Mouse (Mus musculus) C2C12 (cell line): ENCODE results near the gene Slamf1. TPM values are rescaled to one million over a fixed set of nuclear protein-coding genes. Genes with fewer than 3 reads are reported as not detected.

ENCODE experiments used
- H3K27me3 ChIP-seq: one replicate; pipeline ENCODE4 v1.6.1; 2011; ENCODE audit not compliant: control insufficient read depth, insufficient read depth, insufficient read length
- H3K36me3 ChIP-seq: one replicate; pipeline ENCODE4 v1.6.1; 2011; ENCODE audit not compliant: control insufficient read depth, insufficient read depth
- H3K4me3 ChIP-seq: one replicate; pipeline ENCODE4 v1.5.1; 2011; ENCODE audit warnings: mild to moderate bottlenecking, control low read depth; ENCODE audit not compliant: poor library complexity, insufficient read depth, severe bottlenecking
- H3K79me2 ChIP-seq: one replicate; pipeline ENCODE4 v1.6.1; 2011; ENCODE audit not compliant: control insufficient read depth, insufficient read depth
- H3K79me3 ChIP-seq: one replicate; pipeline ENCODE4 v1.6.1; 2011; ENCODE audit warnings: low read depth, control low read depth
- H3ac ChIP-seq: one replicate; pipeline ENCODE3; 2011; ENCODE audit warnings: low read depth; ENCODE audit not compliant: control insufficient read depth, insufficient read length
- CEBPB ChIP-seq: IDR thresholded peaks from one replicate; pipeline ENCODE4 v1.6.1; 2011; ENCODE audit warnings: low read depth, mild to moderate bottlenecking, control low read depth, moderate library complexity
- CTCF ChIP-seq: IDR thresholded peaks from one replicate; pipeline ENCODE4 v1.5.1; 2011; ENCODE audit not compliant: control insufficient read depth, insufficient read depth, insufficient read length
- FOSL1 ChIP-seq: IDR thresholded peaks from one replicate; pipeline ENCODE4 v1.8.0; 2011; ENCODE audit warnings: mild to moderate bottlenecking, low read length; ENCODE audit not compliant: poor library complexity, insufficient read depth, severe bottlenecking
- MAX ChIP-seq: IDR thresholded peaks from one replicate; pipeline ENCODE4 v1.6.1; 2011; ENCODE audit warnings: mild to moderate bottlenecking, control low read depth
- MYOD1 ChIP-seq: IDR thresholded peaks from one replicate; pipeline ENCODE4 v1.6.1; 2011; ENCODE audit warnings: low read depth; ENCODE audit not compliant: control insufficient read depth, insufficient read length
- MYOG ChIP-seq: IDR thresholded peaks from one replicate; pipeline ENCODE4 v1.6.1; 2011; ENCODE audit not compliant: control insufficient read depth, insufficient read length; ENCODE audit errors: extremely low read depth
- USF1 ChIP-seq: IDR thresholded peaks from one replicate; pipeline ENCODE4 v1.6.1; 2011; ENCODE audit warnings: low read depth, mild to moderate bottlenecking, control low read depth, moderate library complexity
- polyA plus RNA-seq: library from polyadenylated mRNA; unstranded; fragments of >200 nt; fragmentation: generic; extraction: Trizol; gene quantifications from one replicate; pipeline ENCODE4 v1.2.1, GENCODE M21; 2012; ENCODE audit warnings: missing spikeins

The Slamf1 gene
- polyA plus RNA-seq, 1 experiment: not detected

DNA sequence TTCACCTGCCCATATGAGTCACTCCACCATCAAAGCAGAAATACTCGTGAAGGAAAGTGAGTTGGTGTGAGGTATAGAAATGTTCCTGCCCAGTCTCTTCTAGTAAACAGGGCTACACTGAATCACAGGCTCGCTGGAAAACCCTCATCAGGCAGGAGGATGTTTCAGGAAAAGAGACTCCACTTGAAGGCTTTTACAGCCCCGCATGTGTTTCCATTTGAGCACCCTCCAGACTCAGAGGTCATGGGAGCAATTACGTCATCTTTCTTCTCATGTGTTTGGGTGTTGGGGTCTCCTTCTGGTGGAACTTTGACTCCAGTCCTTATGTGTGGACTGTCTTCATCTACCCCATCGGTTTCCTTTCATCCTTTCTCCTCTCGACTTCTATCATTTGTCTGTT, 4.1 kb downstream of the Slamf1 start:
- Histone ChIP-seq H3K4me3 (no peak overlapping the region), H3K79me3 (no peaks in the 10 kb centered on the region), H3K79me2 (no peaks in the 10 kb centered on the region), H3ac (no peak overlapping the region), H3K27me3 (no peaks in the 10 kb centered on the region), H3K36me3 (no peaks in the 10 kb centered on the region)
- no peak for TF ChIP-seq CEBPB
- no peak for TF ChIP-seq FOSL1
- TF ChIP-seq MYOD1: no peak
- no peak for TF ChIP-seq MAX
- TF ChIP-seq MYOG: no peak
- no peak for TF ChIP-seq USF1
- TF ChIP-seq CTCF: no peak

DNA sequence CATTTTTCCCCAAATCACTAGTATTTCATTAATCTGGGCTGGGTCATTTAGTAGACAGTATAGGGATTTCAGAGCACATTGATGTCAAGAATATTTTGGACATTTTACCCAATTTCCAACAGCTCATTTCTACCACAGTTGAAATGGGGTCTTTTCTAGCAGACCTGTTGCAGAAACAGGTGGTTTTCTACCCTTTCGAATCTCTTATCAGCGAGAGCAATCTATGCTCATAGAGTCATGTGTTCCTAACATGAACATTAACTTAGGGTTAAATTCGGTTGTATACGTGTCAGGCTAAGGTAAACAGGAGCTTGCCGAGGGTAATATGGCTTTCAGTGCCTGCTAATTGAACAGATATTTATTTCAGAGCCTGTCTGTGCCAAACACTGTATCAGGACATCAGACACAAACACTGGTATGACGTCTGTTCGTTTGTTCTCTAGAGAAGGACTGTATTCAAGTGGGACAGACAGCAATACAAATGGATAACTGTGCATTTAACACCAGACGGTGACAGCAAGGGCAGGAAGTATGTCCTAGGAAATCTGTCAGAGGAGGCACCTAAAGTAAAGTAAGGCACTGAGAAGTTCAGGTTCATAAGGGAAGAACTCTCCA, 5.3 kb downstream of the Slamf1 start:
- no peaks in the 10 kb centered on the region for H3K27me3 ChIP-seq
- TF ChIP-seq MAX (no peak), USF1 (no peak), MYOD1 (no peak), MYOG (no peak), CTCF (no peak), FOSL1 (no peak), CEBPB (no peak)
- no peak overlapping the region for H3ac ChIP-seq
- no peak overlapping the region for H3K4me3 ChIP-seq
- no peaks in the 10 kb centered on the region for H3K79me2 ChIP-seq
- H3K79me3 ChIP-seq: no peaks in the 10 kb centered on the region
- no peaks in the 10 kb centered on the region for H3K36me3 ChIP-seq

DNA sequence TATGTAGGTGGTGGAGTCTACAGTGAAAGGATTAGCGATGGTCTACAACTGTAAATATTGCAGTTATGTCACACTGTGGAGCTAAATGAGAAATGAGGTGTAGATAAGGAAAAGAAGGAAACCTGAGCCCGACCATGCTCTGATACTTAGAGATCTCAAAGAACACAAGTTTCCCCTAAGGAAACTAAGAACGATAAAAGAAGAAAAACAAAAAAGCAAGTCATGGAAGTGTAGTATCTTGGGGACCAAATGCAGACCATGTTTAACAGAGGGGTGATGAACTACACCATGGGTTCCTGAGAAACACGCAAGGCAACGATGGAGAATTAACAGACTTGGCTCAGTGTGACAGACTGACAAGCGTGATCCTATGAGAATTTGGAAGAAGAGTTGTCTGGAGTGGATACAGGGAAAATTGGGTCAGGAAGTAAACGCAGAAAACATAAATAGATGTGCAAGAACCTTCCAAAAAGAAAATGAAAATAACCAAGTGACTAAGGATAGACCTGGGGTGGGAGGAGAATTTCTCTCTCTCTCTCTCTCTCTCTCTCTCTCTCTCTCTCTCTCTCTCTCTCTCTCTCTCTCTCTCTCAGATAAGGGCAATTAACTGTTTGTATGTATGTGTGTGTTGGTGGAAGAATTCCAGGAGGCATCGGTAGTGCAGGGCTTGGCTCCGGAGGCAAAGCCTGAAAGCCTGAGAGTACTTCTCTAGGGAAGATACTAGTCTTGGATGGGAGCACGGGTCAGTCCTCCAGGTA, 6.5 kb downstream of the Slamf1 start:
- Histone ChIP-seq H3K4me3 (no peak overlapping the region), H3K79me2 (no peaks in the 10 kb centered on the region), H3K36me3 (no peaks in the 10 kb centered on the region), H3K79me3 (no peaks in the 10 kb centered on the region), H3K27me3 (no peaks in the 10 kb centered on the region), H3ac (no peak overlapping the region)
- TF ChIP-seq USF1 (no peak), FOSL1 (no peak), MYOG (no peak), CTCF (no peak), MAX (no peak), CEBPB (no peak), MYOD1 (no peak)

DNA sequence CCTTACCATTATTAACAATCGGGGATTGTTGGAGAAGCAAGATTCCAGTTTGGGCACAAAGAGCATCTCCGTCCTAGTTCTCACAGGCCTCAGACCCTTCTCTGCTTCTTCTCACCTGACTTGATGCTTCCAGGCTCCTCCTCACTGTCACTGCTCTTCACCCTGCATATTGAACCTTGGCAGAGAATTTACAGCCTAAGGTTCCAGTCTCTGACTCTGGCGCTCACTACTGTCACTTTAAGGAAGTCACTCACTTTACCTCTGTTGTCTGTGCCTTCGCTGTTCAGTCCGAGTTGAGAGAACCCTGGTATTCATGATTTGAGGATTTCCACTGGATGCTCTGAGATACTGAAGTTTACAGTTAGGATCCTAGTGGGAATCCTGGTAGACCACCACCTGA, 7.3 kb downstream of the Slamf1 start:
- Histone ChIP-seq H3K79me3 (no peaks in the 10 kb centered on the region), H3K27me3 (no peaks in the 10 kb centered on the region), H3K79me2 (no peaks in the 10 kb centered on the region), H3K36me3 (no peaks in the 10 kb centered on the region), H3K4me3 (no peak overlapping the region), H3ac (no peak overlapping the region)
- no peak for TF ChIP-seq CEBPB
- TF ChIP-seq MYOD1: no peak
- TF ChIP-seq USF1: no peak
- TF ChIP-seq MAX: no peak
- no peak for TF ChIP-seq CTCF
- TF ChIP-seq MYOG: no peak
- TF ChIP-seq FOSL1: no peak

DNA sequence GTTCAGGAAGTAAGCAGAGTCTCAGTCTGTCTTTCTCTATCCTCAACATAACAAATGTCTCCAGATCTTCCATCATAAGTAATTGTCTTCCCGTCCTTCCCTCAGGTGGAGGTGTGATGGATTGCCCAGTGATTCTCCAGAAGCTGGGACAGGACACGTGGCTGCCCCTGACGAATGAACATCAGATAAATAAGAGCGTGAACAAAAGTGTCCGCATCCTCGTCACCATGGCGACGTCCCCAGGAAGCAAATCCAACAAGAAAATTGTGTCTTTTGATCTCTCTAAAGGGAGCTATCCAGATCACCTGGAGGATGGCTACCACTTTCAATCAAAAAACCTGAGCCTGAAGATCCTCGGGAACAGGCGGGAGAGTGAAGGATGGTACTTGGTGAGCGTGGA, 7.8 kb downstream of the Slamf1 start:
- Histone ChIP-seq H3K4me3 (no peak overlapping the region), H3K79me3 (no peaks in the 10 kb centered on the region), H3K36me3 (no peaks in the 10 kb centered on the region), H3K79me2 (no peaks in the 10 kb centered on the region), H3K27me3 (no peaks in the 10 kb centered on the region), H3ac (no peak overlapping the region)
- TF ChIP-seq USF1: no peak
- no peak for TF ChIP-seq MAX
- TF ChIP-seq MYOG: no peak
- TF ChIP-seq CEBPB: no peak
- TF ChIP-seq FOSL1: no peak
- no peak for TF ChIP-seq MYOD1
- TF ChIP-seq CTCF: no peak
